Mouse (Mus musculus): ENCODE results near the gene Tmem100. TPM values are rescaled to one million over a fixed set of nuclear protein-coding genes. Genes with fewer than 3 reads are reported as not detected.

Gene Tmem100
- polyA plus RNA-seq, 1 experiment: 0.69 TPM

DNA sequence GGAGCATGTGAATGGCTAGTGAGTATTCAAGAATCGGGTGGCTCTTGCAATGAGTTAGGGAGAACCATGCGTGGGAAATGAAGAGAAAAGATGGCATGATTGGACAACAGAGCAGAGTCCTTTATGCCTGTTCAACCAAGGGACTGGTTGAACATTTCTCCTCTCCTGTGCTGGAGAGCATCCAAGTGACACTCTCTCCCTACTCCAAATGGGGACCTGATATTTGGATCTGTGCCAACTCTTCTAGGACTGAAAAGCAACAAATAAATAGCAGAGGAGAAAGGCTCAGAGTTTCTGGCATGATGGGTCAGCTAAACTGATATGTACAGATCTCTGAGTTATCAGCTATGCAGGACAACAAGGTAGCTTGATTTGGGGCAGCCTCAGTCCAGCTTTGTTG lies 35.4 kb upstream of the Tmem100 start:
- Histone ChIP-seq H3K36me3 (ENCODE audit: control insufficient read depth, insufficient read depth, low read length) (no peaks in the 10 kb centered on the region), H3K4me3 (ENCODE audit: control insufficient read depth, low read depth, low read length) (no peak overlapping the region), H3K4me1 (ENCODE audit: control insufficient read depth, insufficient read depth, low read length) (peaks cover 3% of the 10 kb centered on the region), H3K27me3 (ENCODE audit: control insufficient read depth, insufficient read depth, low read length) (no peaks in the 10 kb centered on the region), H3K27ac (ENCODE audit: control insufficient read depth, insufficient read depth, low read depth, low read length) (no peak overlapping the region)
- TF ChIP-seq POLR2A (IDR thresholded peaks at IDR 0.05; ENCODE audit: control insufficient read depth, low read depth, low read length) (no peak), CTCF (IDR thresholded peaks at IDR 0.05; ENCODE audit: control insufficient read depth, insufficient read depth, insufficient replicate concordance, low read depth, low read length) (no peak)

- no peaks in the 10 kb centered on the region for H3K36me3 ChIP-seq (ENCODE audit: control insufficient read depth, insufficient read depth, low read length)
- peaks cover 3% of the 10 kb centered on the region for H3K4me1 ChIP-seq (ENCODE audit: control insufficient read depth, insufficient read depth, low read length)
- TF ChIP-seq CTCF (IDR thresholded peaks at IDR 0.05; ENCODE audit: control insufficient read depth, insufficient read depth, insufficient replicate concordance, low read depth, low read length) (no peak), POLR2A (IDR thresholded peaks at IDR 0.05; ENCODE audit: control insufficient read depth, low read depth, low read length) (no peak)
- H3K4me3 ChIP-seq (ENCODE audit: control insufficient read depth, low read depth, low read length): no peak overlapping the region
- no peaks in the 10 kb centered on the region for H3K27me3 ChIP-seq (ENCODE audit: control insufficient read depth, insufficient read depth, low read length)
- H3K27ac ChIP-seq (ENCODE audit: control insufficient read depth, insufficient read depth, low read depth, low read length): no peak overlapping the region
These were observed 34.6 kb upstream of the Tmem100 start for GRCm38 (mm10) chr11:89995596-89995995.

DNA sequence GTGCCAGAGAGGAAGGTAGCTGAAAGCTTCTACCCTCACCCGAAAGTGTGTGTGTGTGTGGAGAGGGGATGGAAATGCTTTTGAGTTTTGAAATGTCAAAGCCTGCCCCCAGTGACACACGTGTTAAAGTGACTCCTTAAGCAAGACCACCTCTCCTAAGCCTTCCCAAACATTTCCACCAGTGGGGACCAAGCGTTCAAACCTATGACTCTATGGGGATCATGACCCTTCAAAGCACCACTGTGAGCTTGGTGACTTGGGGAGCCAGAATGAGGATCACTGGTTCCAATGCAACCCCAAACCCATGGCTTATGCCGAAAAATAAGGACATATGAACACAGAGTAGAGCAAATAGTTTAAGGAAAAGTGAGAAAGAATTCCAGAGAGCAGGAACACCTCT lies 33.7 kb upstream of the Tmem100 start:
- no peaks in the 10 kb centered on the region for H3K36me3 ChIP-seq (ENCODE audit: control insufficient read depth, insufficient read depth, low read length)
- TF ChIP-seq CTCF (IDR thresholded peaks at IDR 0.05; ENCODE audit: control insufficient read depth, insufficient read depth, insufficient replicate concordance, low read depth, low read length) (no peak), POLR2A (IDR thresholded peaks at IDR 0.05; ENCODE audit: control insufficient read depth, low read depth, low read length) (no peak)
- H3K4me3 ChIP-seq (ENCODE audit: control insufficient read depth, low read depth, low read length): no peak overlapping the region
- H3K27me3 ChIP-seq (ENCODE audit: control insufficient read depth, insufficient read depth, low read length): no peaks in the 10 kb centered on the region
- no peak overlapping the region for H3K27ac ChIP-seq (ENCODE audit: control insufficient read depth, insufficient read depth, low read depth, low read length)
- H3K4me1 ChIP-seq (ENCODE audit: control insufficient read depth, insufficient read depth, low read length): peaks cover 3% of the 10 kb centered on the region

DNA sequence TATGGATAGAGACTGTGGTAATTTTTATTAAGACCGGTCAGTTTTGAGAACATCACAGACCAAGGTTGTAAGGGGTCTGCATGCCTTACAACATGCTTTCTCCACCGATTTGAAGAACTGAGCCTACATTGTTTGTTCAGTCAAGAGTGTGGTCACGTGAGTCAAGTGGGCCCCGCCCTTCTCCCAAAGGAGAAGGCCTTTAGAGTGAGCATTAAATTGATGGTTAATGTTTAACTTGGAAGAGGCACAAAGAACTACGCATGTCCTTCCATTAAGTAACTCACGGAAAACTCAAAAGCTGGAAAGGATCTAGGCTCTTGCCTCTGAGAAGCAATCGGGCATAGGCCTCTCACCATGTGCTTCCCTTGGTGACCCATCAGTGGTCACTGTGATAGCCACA lies 33.3 kb upstream of the Tmem100 start:
- no peaks in the 10 kb centered on the region for H3K36me3 ChIP-seq (ENCODE audit: control insufficient read depth, insufficient read depth, low read length)
- no peaks in the 10 kb centered on the region for H3K27me3 ChIP-seq (ENCODE audit: control insufficient read depth, insufficient read depth, low read length)
- H3K4me1 ChIP-seq (ENCODE audit: control insufficient read depth, insufficient read depth, low read length): peaks cover 3% of the 10 kb centered on the region
- H3K4me3 ChIP-seq (ENCODE audit: control insufficient read depth, low read depth, low read length): no peak overlapping the region
- no peak for TF ChIP-seq CTCF (IDR thresholded peaks at IDR 0.05; ENCODE audit: control insufficient read depth, insufficient read depth, insufficient replicate concordance, low read depth, low read length)
- TF ChIP-seq POLR2A (IDR thresholded peaks at IDR 0.05; ENCODE audit: control insufficient read depth, low read depth, low read length): no peak
- no peak overlapping the region for H3K27ac ChIP-seq (ENCODE audit: control insufficient read depth, insufficient read depth, low read depth, low read length)

GRCm38 (mm10) chr11:89998996-89999770 lies 31.0 kb upstream of the Tmem100 start:
- Histone ChIP-seq H3K27ac (ENCODE audit: control insufficient read depth, insufficient read depth, low read depth, low read length) (no peak overlapping the region), H3K36me3 (ENCODE audit: control insufficient read depth, insufficient read depth, low read length) (no peaks in the 10 kb centered on the region), H3K4me3 (ENCODE audit: control insufficient read depth, low read depth, low read length) (no peak overlapping the region), H3K27me3 (ENCODE audit: control insufficient read depth, insufficient read depth, low read length) (no peaks in the 10 kb centered on the region), H3K4me1 (ENCODE audit: control insufficient read depth, insufficient read depth, low read length) (peaks cover 3% of the 10 kb centered on the region)
- no peak for TF ChIP-seq CTCF (IDR thresholded peaks at IDR 0.05; ENCODE audit: control insufficient read depth, insufficient read depth, insufficient replicate concordance, low read depth, low read length)
- TF ChIP-seq POLR2A (IDR thresholded peaks at IDR 0.05; ENCODE audit: control insufficient read depth, low read depth, low read length): no peak

DNA sequence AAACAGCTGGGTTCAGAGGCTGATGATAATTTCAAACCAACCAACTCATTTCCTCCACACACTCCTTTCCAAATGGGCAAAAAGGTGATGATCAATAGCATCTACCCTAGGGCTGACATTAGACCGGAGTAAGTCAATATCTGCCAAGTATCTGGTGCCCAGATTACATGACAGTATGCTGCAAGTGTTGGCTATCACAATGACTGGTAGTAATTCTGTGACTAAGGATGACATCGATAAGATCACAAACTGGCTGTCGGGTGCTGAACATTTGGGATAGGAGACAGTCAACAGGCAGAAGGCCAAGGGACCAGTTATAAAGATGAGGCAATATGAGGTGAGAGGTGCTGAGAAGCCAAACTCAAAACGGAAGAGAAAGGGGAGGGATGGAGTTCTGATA lies 29.5 kb upstream of the Tmem100 start:
- Histone ChIP-seq H3K4me3 (ENCODE audit: control insufficient read depth, low read depth, low read length) (no peak overlapping the region), H3K4me1 (ENCODE audit: control insufficient read depth, insufficient read depth, low read length) (peaks cover 3% of the 10 kb centered on the region), H3K36me3 (ENCODE audit: control insufficient read depth, insufficient read depth, low read length) (no peaks in the 10 kb centered on the region), H3K27me3 (ENCODE audit: control insufficient read depth, insufficient read depth, low read length) (no peaks in the 10 kb centered on the region), H3K27ac (ENCODE audit: control insufficient read depth, insufficient read depth, low read depth, low read length) (no peak overlapping the region)
- TF ChIP-seq CTCF (IDR thresholded peaks at IDR 0.05; ENCODE audit: control insufficient read depth, insufficient read depth, insufficient replicate concordance, low read depth, low read length) (no peak), POLR2A (IDR thresholded peaks at IDR 0.05; ENCODE audit: control insufficient read depth, low read depth, low read length) (no peak)

DNA sequence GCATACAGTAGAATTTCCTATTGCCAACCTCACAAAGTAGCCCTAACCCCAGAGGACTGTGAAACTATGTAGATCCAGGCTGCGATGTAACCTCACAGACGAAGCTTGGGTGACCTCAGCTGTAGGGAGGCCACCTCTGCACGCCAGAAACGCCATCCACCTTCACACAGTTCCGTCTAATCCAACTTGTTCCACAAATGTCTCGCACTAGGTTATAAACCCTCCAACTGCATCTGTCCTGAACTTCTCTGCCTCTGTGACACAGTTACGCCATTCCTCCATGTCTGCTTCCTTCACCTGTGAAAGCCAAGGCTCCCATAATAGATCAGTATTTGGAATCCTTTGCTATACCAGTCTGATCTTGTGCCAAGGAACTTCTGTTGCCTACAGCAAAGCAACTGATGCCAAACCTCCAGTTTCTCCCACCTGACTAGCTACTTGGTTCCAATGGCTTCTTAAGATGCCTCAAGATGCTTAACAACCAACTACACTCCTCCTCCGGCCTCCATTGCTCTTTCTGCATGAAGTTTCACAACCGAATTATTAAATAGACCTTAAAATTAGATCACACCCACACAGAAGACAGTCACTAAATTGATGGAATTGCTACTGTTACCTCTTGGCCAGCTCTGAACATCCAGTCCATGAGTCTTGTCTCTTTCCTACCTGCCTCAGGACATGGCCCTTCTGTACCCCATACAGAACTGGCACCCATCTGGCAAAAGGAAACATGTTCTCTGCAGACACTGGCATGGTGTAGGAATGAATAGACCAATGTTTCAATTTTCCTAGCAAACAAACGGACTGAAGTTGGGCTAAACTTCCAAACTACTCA lies 28.5 kb upstream of the Tmem100 start:
- no peaks in the 10 kb centered on the region for H3K27me3 ChIP-seq (ENCODE audit: control insufficient read depth, insufficient read depth, low read length)
- H3K4me3 ChIP-seq (ENCODE audit: control insufficient read depth, low read depth, low read length): no peak overlapping the region
- no peak overlapping the region for H3K27ac ChIP-seq (ENCODE audit: control insufficient read depth, insufficient read depth, low read depth, low read length)
- peaks cover 3% of the 10 kb centered on the region for H3K4me1 ChIP-seq (ENCODE audit: control insufficient read depth, insufficient read depth, low read length)
- H3K36me3 ChIP-seq (ENCODE audit: control insufficient read depth, insufficient read depth, low read length): no peaks in the 10 kb centered on the region
- TF ChIP-seq CTCF (IDR thresholded peaks at IDR 0.05; ENCODE audit: control insufficient read depth, insufficient read depth, insufficient replicate concordance, low read depth, low read length) (no peak), POLR2A (IDR thresholded peaks at IDR 0.05; ENCODE audit: control insufficient read depth, low read depth, low read length) (no peak)
